Mouse (Mus musculus): ENCODE results near the gene Mov10. TPM values are rescaled to one million over a fixed set of nuclear protein-coding genes. Genes with fewer than 3 reads are reported as not detected.

Mov10 gene
- polyA plus RNA-seq, 1 experiment from 2014 or later = 17.4 TPM

- no peak overlapping the region for H3K4me2 ChIP-seq (ENCODE audit: low read depth)
- H3K4me3 ChIP-seq (ENCODE audit: low read depth, low read length) = no peak overlapping the region
- H3K9me3 ChIP-seq (ENCODE audit: control insufficient read depth, low read length) = no peaks in the 10 kb centered on the region
- peaks cover 2% of the 10 kb centered on the region; the same call in 1 of the 2 replicates for H3K36me3 ChIP-seq (ENCODE audit: control insufficient read depth, insufficient read depth, low read length)
- DNase-seq (ENCODE audit: low spot score) = no peak
- H3K27ac ChIP-seq (ENCODE audit: low read depth, low read length) = no peak overlapping the region
- WGBS = 86% methylated on average over 15 of the region's 15 CpGs
- ATAC-seq (ENCODE audit: insufficient read depth, low FRiP score, low TSS enrichment) = no peak
- H3K4me1 ChIP-seq (ENCODE audit: control insufficient read depth, insufficient read depth, low read length) = peaks cover 14% of the 10 kb centered on the region
- no peaks in the 10 kb centered on the region for H3K27me3 ChIP-seq (ENCODE audit: control insufficient read depth, insufficient read depth, low read length)
- H3K9ac ChIP-seq (ENCODE audit: low read length) = no peak overlapping the region
Measured at GRCm38 (mm10) chr3:104796430-104797082, 21.8 kb downstream of the Mov10 start.

GRCm38 (mm10) chr3:104795661-104796340, 22.6 kb downstream of the Mov10 start:
- H3K27ac ChIP-seq (ENCODE audit: low read depth, low read length) = no peak overlapping the region
- no peak overlapping the region for H3K9ac ChIP-seq (ENCODE audit: low read length)
- peaks cover 2% of the 10 kb centered on the region; the same call in 1 of the 2 replicates for H3K36me3 ChIP-seq (ENCODE audit: control insufficient read depth, insufficient read depth, low read length)
- no peak overlapping the region for H3K4me2 ChIP-seq (ENCODE audit: low read depth)
- no peaks in the 10 kb centered on the region for H3K9me3 ChIP-seq (ENCODE audit: control insufficient read depth, low read length)
- 65% methylated on average over 15 of the region's 15 CpGs for WGBS
- H3K4me3 ChIP-seq (ENCODE audit: low read depth, low read length) = no peak overlapping the region
- no peak for ATAC-seq (ENCODE audit: insufficient read depth, low FRiP score, low TSS enrichment)
- no peak for DNase-seq (ENCODE audit: low spot score)
- H3K27me3 ChIP-seq (ENCODE audit: control insufficient read depth, insufficient read depth, low read length) = no peaks in the 10 kb centered on the region
- peaks cover 20% of the 10 kb centered on the region for H3K4me1 ChIP-seq (ENCODE audit: control insufficient read depth, insufficient read depth, low read length)

- no peaks in the 10 kb centered on the region for H3K9me3 ChIP-seq (ENCODE audit: control insufficient read depth, low read length)
- peaks cover 27% of the 10 kb centered on the region for H3K4me1 ChIP-seq (ENCODE audit: control insufficient read depth, insufficient read depth, low read length)
- H3K36me3 ChIP-seq (ENCODE audit: control insufficient read depth, insufficient read depth, low read length) = peaks cover 2% of the 10 kb centered on the region; the same call in 1 of the 2 replicates
- no peak overlapping the region for H3K4me3 ChIP-seq (ENCODE audit: low read depth, low read length)
- no peak overlapping the region for H3K4me2 ChIP-seq (ENCODE audit: low read depth)
- H3K27ac ChIP-seq (ENCODE audit: low read depth, low read length) = peak overlapping the region; percentile 17; the same call in 1 of the 2 replicates
- WGBS = 50% methylated on average over 12 of the region's 12 CpGs
- no peaks in the 10 kb centered on the region for H3K27me3 ChIP-seq (ENCODE audit: control insufficient read depth, insufficient read depth, low read length)
- no peak overlapping the region; the same call in 1 of the 2 replicates for H3K9ac ChIP-seq (ENCODE audit: low read length)
- DNase-seq (ENCODE audit: low spot score) (no peak), ATAC-seq (ENCODE audit: insufficient read depth, low FRiP score, low TSS enrichment) (no peak)
Measured at GRCm38 (mm10) chr3:104794953-104795470, 23.4 kb downstream of the Mov10 start.

GRCm38 (mm10) chr3:104793871-104794828, 24.2 kb downstream of the Mov10 start:
- Histone ChIP-seq H3K9me3 (ENCODE audit: control insufficient read depth, low read length) (no peaks in the 10 kb centered on the region), H3K4me2 (ENCODE audit: low read depth) (0 out of 2 replicates have a peak overlapping the region, but pooled peaks have one; percentile 7), H3K9ac (ENCODE audit: low read length) (0 out of 2 replicates have a peak overlapping the region, but pooled peaks have one; percentile 26), H3K36me3 (ENCODE audit: control insufficient read depth, insufficient read depth, low read length) (peaks cover 2% of the 10 kb centered on the region; the same call in 1 of the 2 replicates), H3K27me3 (ENCODE audit: control insufficient read depth, insufficient read depth, low read length) (no peaks in the 10 kb centered on the region), H3K4me1 (ENCODE audit: control insufficient read depth, insufficient read depth, low read length) (peaks cover 32% of the 10 kb centered on the region), H3K27ac (ENCODE audit: low read depth, low read length) (peak overlapping the region; percentile 72), H3K4me3 (ENCODE audit: low read depth, low read length) (no peak overlapping the region)
- DNase-seq (ENCODE audit: low spot score) (peak; percentile 91), ATAC-seq (ENCODE audit: insufficient read depth, low FRiP score, low TSS enrichment) (peak; percentile 94)
- WGBS = 51% methylated on average over 20 of the region's 20 CpGs

DNA sequence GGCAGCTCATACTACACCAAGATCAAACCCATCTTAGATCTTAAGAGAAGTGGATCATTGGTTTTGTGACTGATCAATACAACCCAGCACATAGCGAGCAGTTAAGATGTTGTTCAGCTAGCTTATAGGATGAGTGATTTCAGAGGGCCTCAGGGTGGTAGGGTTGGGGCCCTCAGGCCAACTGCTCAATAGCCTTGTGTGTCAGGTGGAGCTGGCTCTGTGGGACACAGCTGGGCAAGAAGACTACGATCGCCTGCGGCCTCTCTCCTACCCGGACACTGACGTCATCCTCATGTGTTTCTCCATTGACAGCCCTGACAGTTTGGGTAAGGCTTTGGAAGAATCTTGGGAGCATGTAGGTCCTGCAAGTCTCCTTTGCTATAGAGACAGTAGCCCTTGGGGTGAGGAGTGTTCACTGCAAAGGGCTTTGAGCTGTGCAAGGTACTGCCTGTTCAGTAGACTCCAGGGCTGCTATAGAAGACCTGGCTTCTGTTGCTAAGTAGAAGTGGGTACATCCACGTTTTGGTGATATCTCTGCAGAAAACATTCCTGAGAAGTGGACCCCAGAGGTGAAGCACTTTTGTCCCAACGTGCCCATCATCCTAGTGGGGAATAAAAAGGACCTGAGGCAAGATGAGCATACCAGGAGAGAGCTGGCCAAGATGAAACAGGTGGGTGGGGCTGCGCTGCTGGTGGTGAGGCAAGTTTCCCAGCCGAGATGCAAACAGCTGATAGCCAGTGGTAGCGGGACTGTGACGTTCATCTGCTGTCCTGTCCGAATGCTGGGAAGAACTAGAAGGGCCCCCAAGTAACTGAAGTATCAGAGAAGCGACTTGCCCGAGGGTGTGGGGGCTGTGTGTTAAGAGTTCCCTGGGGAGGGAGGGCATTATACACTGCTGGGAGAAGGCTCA, 25.7 kb downstream of the Mov10 start:
- peaks cover 2% of the 10 kb centered on the region; the same call in 1 of the 2 replicates for H3K36me3 ChIP-seq (ENCODE audit: control insufficient read depth, insufficient read depth, low read length)
- H3K27ac ChIP-seq (ENCODE audit: low read depth, low read length) = no peak overlapping the region
- no peaks in the 10 kb centered on the region for H3K27me3 ChIP-seq (ENCODE audit: control insufficient read depth, insufficient read depth, low read length)
- DNase-seq (ENCODE audit: low spot score) = no peak
- H3K4me2 ChIP-seq (ENCODE audit: low read depth) = no peak overlapping the region
- no peak for ATAC-seq (ENCODE audit: insufficient read depth, low FRiP score, low TSS enrichment)
- no peak overlapping the region for H3K9ac ChIP-seq (ENCODE audit: low read length)
- H3K4me1 ChIP-seq (ENCODE audit: control insufficient read depth, insufficient read depth, low read length) = peaks cover 32% of the 10 kb centered on the region
- WGBS = 73% methylated on average over 15 of the region's 15 CpGs
- no peaks in the 10 kb centered on the region for H3K9me3 ChIP-seq (ENCODE audit: control insufficient read depth, low read length)
- no peak overlapping the region for H3K4me3 ChIP-seq (ENCODE audit: low read depth, low read length)

GRCm38 (mm10) chr3:104791671-104792070, 26.7 kb downstream of the Mov10 start:
- no peak overlapping the region for H3K4me2 ChIP-seq (ENCODE audit: low read depth)
- no peaks in the 10 kb centered on the region for H3K27me3 ChIP-seq (ENCODE audit: control insufficient read depth, insufficient read depth, low read length)
- no peak overlapping the region for H3K27ac ChIP-seq (ENCODE audit: low read depth, low read length)
- H3K4me3 ChIP-seq (ENCODE audit: low read depth, low read length) = no peak overlapping the region
- H3K9me3 ChIP-seq (ENCODE audit: control insufficient read depth, low read length) = no peaks in the 10 kb centered on the region
- DNase-seq (ENCODE audit: low spot score) (no peak), ATAC-seq (ENCODE audit: insufficient read depth, low FRiP score, low TSS enrichment) (no peak)
- peaks cover 2% of the 10 kb centered on the region; the same call in 1 of the 2 replicates for H3K36me3 ChIP-seq (ENCODE audit: control insufficient read depth, insufficient read depth, low read length)
- WGBS = 94% methylated on average over 8 of the region's 8 CpGs
- H3K4me1 ChIP-seq (ENCODE audit: control insufficient read depth, insufficient read depth, low read length) = peaks cover 32% of the 10 kb centered on the region
- no peak overlapping the region for H3K9ac ChIP-seq (ENCODE audit: low read length)

- peak overlapping the region; percentile 59 for H3K4me3 ChIP-seq (ENCODE audit: low read depth, low read length)
- H3K27ac ChIP-seq (ENCODE audit: low read depth, low read length) = peak overlapping the region; percentile 34; the same call in 1 of the 2 replicates
- peak overlapping the region; percentile 76 for H3K4me2 ChIP-seq (ENCODE audit: low read depth)
- H3K9ac ChIP-seq (ENCODE audit: low read length) = peak overlapping the region; percentile 59
- peaks cover 2% of the 10 kb centered on the region; the same call in 1 of the 2 replicates for H3K36me3 ChIP-seq (ENCODE audit: control insufficient read depth, insufficient read depth, low read length)
- DNase-seq (ENCODE audit: low spot score) (no peak), ATAC-seq (ENCODE audit: insufficient read depth, low FRiP score, low TSS enrichment) (no peak)
- H3K27me3 ChIP-seq (ENCODE audit: control insufficient read depth, insufficient read depth, low read length) = no peaks in the 10 kb centered on the region
- peaks cover 32% of the 10 kb centered on the region for H3K4me1 ChIP-seq (ENCODE audit: control insufficient read depth, insufficient read depth, low read length)
- no peaks in the 10 kb centered on the region for H3K9me3 ChIP-seq (ENCODE audit: control insufficient read depth, low read length)
- WGBS = 27% methylated on average over 4 of the region's 4 CpGs
Measured at GRCm38 (mm10) chr3:104791017-104791416, 27.3 kb downstream of the Mov10 start.
